Mouse (Mus musculus): Measurements from ENCODE around the gene Dcdc2c.

DNA sequence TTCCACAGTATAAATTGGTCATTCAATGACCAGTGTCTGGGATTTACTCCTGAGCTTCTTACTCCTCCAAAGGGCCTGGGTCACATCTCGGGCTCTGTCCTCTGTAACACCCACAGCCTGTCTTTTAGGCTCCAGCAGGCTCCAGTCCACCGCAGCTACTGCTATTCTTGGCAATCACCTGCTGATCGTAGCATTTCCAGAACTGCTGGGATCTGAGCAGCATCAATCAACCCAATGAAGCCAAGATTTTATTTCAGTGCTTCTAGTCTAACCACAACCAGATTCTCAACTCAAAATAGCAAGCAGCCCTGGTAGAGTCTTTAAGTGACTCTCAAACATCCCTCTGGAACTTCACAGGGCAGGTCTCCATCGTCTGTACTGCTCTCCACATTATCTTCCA lies 3.3 kb downstream of the Dcdc2c start:
- no peak for TF ChIP-seq CTCF (IDR thresholded peaks at IDR 0.05; ENCODE audit: low read depth, low read length)
- no peak for TF ChIP-seq POLR2A (IDR thresholded peaks at IDR 0.05; ENCODE audit: extremely low read depth, insufficient read depth, low read length)
